Comparison of ENCODE assay signal across 8 mouse cellular contexts in genomic region chr11:72570319-72570979, GRCm38 (mm10). TPM values are rescaled to one million over a fixed set of nuclear protein-coding genes. Genes with fewer than 3 reads are reported as not detected.
DNase-seq lines count a peak whose midpoint lies in the region; ATAC-seq lines count a peak whose summit lies in the region.

No protein-coding gene starts in this region.

- peak; percentile 88 for DNase-seq in adrenal gland, postnatal 10 days
- peak; percentile 86 for DNase-seq in embryo, embryonic 9.5 days (ENCODE audit: extremely low spot score)
- DNase-seq in gastrocnemius, postnatal 4 days (ENCODE audit: low spot score in 2 of 2): peak; percentile 48 to 76
- DNase-seq in left cerebral cortex, postnatal 36 days (ENCODE audit: low spot score in 2 of 2): peak; percentile 69 to 78
- peak; percentile 83 for DNase-seq in midbrain, embryonic 10.5 days (ENCODE audit: low spot score)
- peak; percentile 61 to 65 for DNase-seq in right cerebral cortex, postnatal 36 days (ENCODE audit: low spot score in 2 of 2)
- peak; percentile 62 to 77 for DNase-seq in urinary bladder, postnatal 4 days (ENCODE audit: low spot score in 2 of 2)

- 0 out of 2 replicates have a peak overlapping the region, but pooled peaks have one; percentile 9 for H3K4me3 ChIP-seq in intestine, embryonic 16.5 days (ENCODE audit: low read length)
- peak overlapping the region; percentile 37 for H3K4me3 ChIP-seq in midbrain, embryonic 10.5 days

- no peak overlapping the region for H3K9ac ChIP-seq in intestine, embryonic 16.5 days (ENCODE audit: low read depth, low read length)

- no peaks in the 10 kb centered on the region for H3K27me3 ChIP-seq in intestine, embryonic 16.5 days (replicated peaks; ENCODE audit: control insufficient read depth, insufficient read depth, low read length)
- peaks cover 11% of the 10 kb centered on the region; the same call in 1 of the 2 replicates for H3K27me3 ChIP-seq in midbrain, embryonic 10.5 days (ENCODE audit: low read depth, poor library complexity, severe bottlenecking)

- H3K9me3 ChIP-seq in intestine, embryonic 16.5 days (ENCODE audit: control insufficient read depth, low read length): no peaks in the 10 kb centered on the region
- no peaks in the 10 kb centered on the region for H3K9me3 ChIP-seq in midbrain, embryonic 10.5 days (replicated peaks)

- intact Hi-C loops in left cerebral cortex, postnatal 36 days (cut with DNase I): loop anchor here (5.0 kb wide), 1 partner anchor 427 kb away; the partner anchor contains the start of gene P2rx1

- no peak overlapping the region for H3K27ac ChIP-seq in intestine, embryonic 16.5 days (ENCODE audit: low read length)
- H3K27ac ChIP-seq in midbrain, embryonic 10.5 days (replicated peaks): peak overlapping the region; percentile 71

- WGBS in intestine, embryonic 16.5 days: 3% methylated on average over 18 of the region's 18 CpGs
- 5% methylated on average over 18 of the region's 18 CpGs for WGBS in midbrain, embryonic 10.5 days

- no peaks in the 10 kb centered on the region for H3K36me3 ChIP-seq in intestine, embryonic 16.5 days (ENCODE audit: control insufficient read depth, insufficient read depth, low read length)
- no peaks in the 10 kb centered on the region for H3K36me3 ChIP-seq in midbrain, embryonic 10.5 days

- no peaks in the 10 kb centered on the region for H3K4me1 ChIP-seq in intestine, embryonic 16.5 days (ENCODE audit: control insufficient read depth, insufficient read depth, low read length)
- H3K4me1 ChIP-seq in midbrain, embryonic 10.5 days: peaks cover 8% of the 10 kb centered on the region; the same call in 1 of the 2 replicates

- ATAC-seq in intestine, embryonic 16.5 days: peak; percentile 47

- H3K4me2 ChIP-seq in intestine, embryonic 16.5 days (ENCODE audit: low read depth, low read length): peak overlapping the region; percentile 30

RNA-seq across cellular contexts. Expression of gene Spns3, which starts 20.1 kb away (rescaled TPM):
- under 1 TPM; 0.21 to 0.55 TPM for total RNA-seq in adrenal gland, postnatal 10 days (2021)
- under 1 TPM; 0.16 to 0.17 TPM for total RNA-seq in gastrocnemius, postnatal 4 days (2021)
- 3.2 and 5.7 TPM in 2 replicates for polyA plus RNA-seq in intestine, embryonic 16.5 days (2015; fragmentation: Nextera tagmentation; extraction: Ambion mirVana)
- under 1 TPM; 0.17 to 0.57 TPM for total RNA-seq in left cerebral cortex, postnatal 36 days (2021)
- 0.06 TPM in 1 of 2 replicates, not detected in the other for polyA plus RNA-seq in midbrain, embryonic 10.5 days (2016; fragmentation: Nextera tagmentation; extraction: Ambion mirVana)

RNA-seq across cellular contexts. Expression of gene Ube2g1, which starts 36.6 kb away (rescaled TPM):
- 10 to 100 TPM; 45.0 to 45.9 TPM for total RNA-seq in adrenal gland, postnatal 10 days (2021)
- total RNA-seq in gastrocnemius, postnatal 4 days (2021): 10 to 100 TPM; 36.0 to 46.5 TPM
- polyA plus RNA-seq in intestine, embryonic 16.5 days (2015; fragmentation: Nextera tagmentation; extraction: Ambion mirVana): 49.1 and 50.0 TPM in 2 replicates
- 10 to 100 TPM; 50.7 to 59.0 TPM for total RNA-seq in left cerebral cortex, postnatal 36 days (2021)
- polyA plus RNA-seq in midbrain, embryonic 10.5 days (2016; fragmentation: Nextera tagmentation; extraction: Ambion mirVana): 90.6 and 94.0 TPM in 2 replicates
